Mouse (Mus musculus): ENCODE measurements around the gene Sdk2.

Gene Sdk2

GRCm38 (mm10) chr11:113740100-113740499 is 326.7 kb downstream of the Sdk2 start:
- no peak for DNase-seq (ENCODE audit: low read depth, low spot score)

GRCm38 (mm10) chr11:113739213-113739612 is 327.6 kb downstream of the Sdk2 start:
- DNase-seq (ENCODE audit: low read depth, low spot score): no peak

- DNase-seq (ENCODE audit: low read depth, low spot score): no peak
Observed at GRCm38 (mm10) chr11:113737912-113738311, 328.9 kb downstream of the Sdk2 start.

GRCm38 (mm10) chr11:113737553-113737854 is 329.3 kb downstream of the Sdk2 start:
- no peak for DNase-seq (ENCODE audit: low read depth, low spot score)

DNA sequence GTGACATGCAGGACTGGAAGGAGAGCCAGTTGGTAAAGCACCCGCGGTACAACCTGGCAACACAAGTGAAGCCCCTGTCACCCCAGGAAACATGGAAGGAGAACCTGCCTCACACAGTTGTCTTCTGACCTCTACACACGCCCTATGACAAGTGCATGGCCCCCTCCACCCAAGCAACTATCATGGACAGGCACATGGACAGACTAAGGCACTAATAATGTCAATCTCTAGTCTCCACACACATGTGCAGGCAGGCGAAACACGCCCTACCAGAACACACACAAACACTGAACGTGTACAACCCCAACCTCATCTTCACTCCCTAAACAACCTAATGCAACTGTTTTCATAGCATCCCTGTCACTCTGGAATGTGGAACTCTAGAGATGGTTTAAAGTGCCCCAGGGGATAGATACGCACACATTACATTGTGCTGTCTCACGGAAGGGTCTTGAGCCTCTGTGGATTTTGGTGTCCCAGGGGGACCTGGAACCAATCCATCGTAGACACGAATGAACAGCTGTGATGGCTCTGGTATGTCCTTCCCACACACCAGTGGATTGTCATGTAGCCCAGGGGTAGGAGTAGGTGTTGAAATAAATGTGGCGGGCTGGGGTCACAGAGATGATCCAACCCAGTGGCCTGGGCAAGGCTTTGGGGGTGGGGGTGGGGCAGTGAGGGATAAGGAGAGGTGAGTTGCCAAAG is 329.8 kb downstream of the Sdk2 start:
- DNase-seq (ENCODE audit: low read depth, low spot score): no peak

DNA sequence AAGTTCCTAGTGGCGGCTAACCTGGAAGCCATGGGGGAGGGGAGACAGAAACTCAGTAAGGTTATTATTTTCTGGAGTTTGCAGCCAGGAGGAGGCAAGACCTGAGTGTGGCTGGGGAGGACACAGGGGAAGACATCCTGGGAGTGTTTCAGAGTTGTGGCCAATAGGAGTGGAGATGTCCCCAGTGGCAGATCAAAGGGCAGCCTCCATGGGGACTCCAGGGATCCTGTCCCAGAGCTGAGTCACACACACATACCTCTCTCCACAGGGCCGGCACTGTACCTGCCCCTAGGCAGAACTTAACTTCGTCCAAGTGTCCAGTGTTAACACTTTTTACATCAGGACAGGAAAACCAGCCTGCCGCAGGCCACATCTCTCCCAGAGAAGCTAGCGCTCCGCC is 331.7 kb downstream of the Sdk2 start:
- no peak for DNase-seq (ENCODE audit: low read depth, low spot score)

- no peak for DNase-seq (ENCODE audit: low read depth, low spot score)
Observed at GRCm38 (mm10) chr11:113733631-113734364, 333.0 kb downstream of the Sdk2 start.

- no peak for DNase-seq (ENCODE audit: low read depth, low spot score)
Observed at GRCm38 (mm10) chr11:113731945-113732612, 334.8 kb downstream of the Sdk2 start.

- no peak for DNase-seq (ENCODE audit: low read depth, low spot score)
Observed at GRCm38 (mm10) chr11:113730879-113731278, 336.0 kb downstream of the Sdk2 start.

GRCm38 (mm10) chr11:113729917-113730316 is 336.9 kb downstream of the Sdk2 start:
- no peak for DNase-seq (ENCODE audit: low read depth, low spot score)

GRCm38 (mm10) chr11:113729239-113729638 is 337.6 kb downstream of the Sdk2 start:
- no peak for DNase-seq (ENCODE audit: low read depth, low spot score)

DNA sequence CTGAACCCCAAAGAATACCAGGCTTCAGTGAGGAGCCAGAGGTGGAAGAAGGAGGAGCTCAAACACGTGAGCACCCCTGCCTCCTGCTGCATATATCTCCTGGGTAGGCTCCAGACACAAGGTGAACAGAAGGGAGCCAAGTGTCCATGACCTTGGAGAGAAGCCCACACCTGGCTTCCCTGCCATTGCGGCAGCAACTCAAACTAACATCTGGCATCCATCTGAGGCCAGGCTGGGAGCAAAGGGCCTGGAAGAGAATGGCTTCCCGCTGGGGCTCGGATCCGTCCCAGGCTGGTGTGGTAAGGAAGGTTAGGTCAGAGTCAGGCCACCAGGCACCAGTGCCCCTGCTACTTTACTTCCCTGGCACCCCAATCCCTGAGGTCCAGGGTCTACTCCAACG is 338.9 kb downstream of the Sdk2 start:
- no peak for DNase-seq (ENCODE audit: low read depth, low spot score)

DNA sequence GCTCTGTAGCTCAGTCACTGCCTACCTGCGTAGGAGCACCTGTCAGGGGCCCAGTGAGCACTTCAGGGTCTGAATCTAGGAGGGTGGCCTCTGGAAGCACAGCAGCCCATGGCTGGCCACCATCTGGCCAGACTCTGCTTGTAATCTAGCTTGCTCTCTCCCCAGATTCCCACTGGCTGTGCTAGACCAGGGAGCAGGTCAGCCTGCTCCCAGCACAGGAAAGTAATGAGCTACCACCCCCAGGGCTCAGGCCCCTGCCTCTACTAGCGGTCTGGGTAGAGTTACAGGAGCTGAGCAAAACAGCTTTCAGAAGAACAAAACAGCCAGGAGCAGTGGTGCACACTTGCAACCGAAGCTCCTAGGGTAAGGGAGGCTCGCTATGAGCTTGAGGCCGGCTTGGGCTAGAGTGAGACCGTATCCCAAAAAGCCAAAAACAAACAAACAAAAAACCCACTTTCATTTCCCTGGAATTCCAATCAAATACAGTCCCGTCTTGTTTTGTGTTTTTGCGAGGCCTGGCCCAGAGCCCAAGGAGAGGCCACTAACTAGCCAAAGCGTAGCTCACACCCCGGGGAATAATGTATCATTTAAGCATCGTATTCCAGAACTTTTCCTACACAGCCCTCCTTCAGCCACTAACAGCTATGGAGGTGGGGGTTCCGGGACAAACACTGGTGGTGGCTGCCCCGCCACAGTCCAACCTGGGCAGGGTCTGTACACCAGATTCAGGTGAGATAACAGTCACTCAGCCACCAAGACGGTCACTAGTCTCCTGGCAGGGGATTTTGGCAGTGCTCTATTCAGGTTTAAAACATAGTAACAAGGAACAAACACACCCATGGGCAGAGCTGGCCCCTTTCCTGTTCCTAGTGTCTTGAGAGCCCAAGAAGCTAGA is 339.6 kb downstream of the Sdk2 start:
- no peak for DNase-seq (ENCODE audit: low read depth, low spot score)

Data from brain, adult 2 months (tissue).